Mouse (Mus musculus): ENCODE data around the gene Pm20d1. TPM values are rescaled to one million over a fixed set of nuclear protein-coding genes. Genes with fewer than 3 reads are reported as not detected.

The Pm20d1 gene
- polyA plus RNA-seq (2014; fragmentation: Nextera tagmentation; extraction: Ambion mirVana), result 0.82 and 1.5 TPM in 2 replicates

DNA sequence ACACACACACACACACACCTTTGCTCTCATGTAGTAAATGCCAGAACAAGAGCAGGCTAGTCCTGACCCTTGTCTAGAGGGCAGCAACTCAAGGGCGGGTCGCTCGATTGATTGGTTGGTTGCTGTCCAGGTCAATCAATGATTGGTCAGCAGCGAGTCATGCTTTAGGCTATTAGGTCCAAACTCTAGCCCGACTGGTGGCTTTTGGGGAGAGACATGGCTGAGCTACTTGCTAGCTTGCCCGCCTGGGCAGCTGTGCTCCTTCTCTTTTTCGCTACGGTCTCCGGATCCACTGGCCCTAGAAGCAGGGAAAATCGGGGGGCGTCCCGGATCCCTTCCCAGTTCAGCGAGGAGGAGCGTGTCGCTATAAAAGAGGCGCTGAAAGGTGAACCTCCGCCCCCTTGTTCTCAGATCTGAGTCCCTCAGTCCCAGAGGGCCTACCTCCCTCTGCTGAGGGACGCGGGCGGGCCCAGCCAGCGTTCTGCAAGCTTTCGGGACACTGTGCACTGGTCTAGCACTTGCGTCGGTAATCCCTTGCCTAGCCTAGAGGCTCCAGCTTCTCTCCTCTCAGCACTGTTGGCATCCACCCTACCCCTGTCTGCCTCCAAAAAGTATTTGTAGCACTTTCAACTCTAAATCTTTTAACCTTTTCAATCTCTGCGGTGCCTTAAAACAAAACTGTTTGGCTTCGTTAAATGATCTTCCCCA lies at the start of gene Pm20d1:
Pm20d1 (plus strand) TSS at position 180 of the 708 bp plus-strand sequence.
- Histone ChIP-seq H3K9ac (ENCODE audit: low read length) (peak within 1 kb of the TSS; percentile 59), H3K27me3 (ENCODE audit: control insufficient read depth, insufficient read depth, low read length) (no peaks in the 10 kb centered on the region), H3K4me2 (peak within 1 kb of the TSS; percentile 47), H3K36me3 (ENCODE audit: control insufficient read depth, insufficient read depth, low read length) (no peaks in the 10 kb centered on the region), H3K27ac (ENCODE audit: low read depth, low read length) (no peak within 1 kb of the TSS), H3K4me3 (ENCODE audit: low read depth, low read length) (peak within 1 kb of the TSS; percentile 27), H3K4me1 (ENCODE audit: control insufficient read depth, insufficient read depth, low read length) (no peaks in the 10 kb centered on the region), H3K9me3 (ENCODE audit: control insufficient read depth, low read length) (no peaks in the 10 kb centered on the region)
- WGBS, result 5% methylated on average over 26 of the region's 26 CpGs
- ATAC-seq (ENCODE audit: low FRiP score) (no peak; the same call in 1 of the 2 replicates), DNase-seq (ENCODE audit: low spot score, missing footprints) (peak; percentile 89)

DNA sequence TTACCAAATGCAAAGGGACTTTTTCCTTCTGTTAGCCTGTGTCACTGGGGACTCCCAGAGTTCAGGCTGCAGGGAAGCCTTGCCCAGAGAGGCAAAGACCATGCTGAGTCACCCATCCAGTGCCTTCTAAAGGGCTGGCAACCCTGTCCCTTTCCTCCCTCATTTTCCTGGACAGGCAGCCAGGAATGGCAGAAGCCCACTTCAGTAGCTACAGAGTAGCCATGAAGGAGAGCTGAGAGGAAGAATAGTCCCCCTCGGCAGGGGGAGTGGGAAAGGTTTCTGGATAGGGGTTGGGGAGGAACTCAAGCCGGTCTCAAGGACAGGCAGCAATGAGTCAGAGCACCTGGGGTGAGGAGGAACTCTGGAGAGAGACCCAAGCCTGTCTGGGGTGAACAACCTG lies 49.4 kb upstream of the Pm20d1 start:
- Histone ChIP-seq H3K9me3 (ENCODE audit: control insufficient read depth, low read length) (no peaks in the 10 kb centered on the region), H3K27me3 (ENCODE audit: control insufficient read depth, insufficient read depth, low read length) (no peaks in the 10 kb centered on the region), H3K9ac (ENCODE audit: low read length) (no peak overlapping the region), H3K4me3 (ENCODE audit: low read depth, low read length) (no peak overlapping the region), H3K4me2 (no peak overlapping the region), H3K27ac (ENCODE audit: low read depth, low read length) (no peak overlapping the region), H3K36me3 (ENCODE audit: control insufficient read depth, insufficient read depth, low read length) (no peaks in the 10 kb centered on the region), H3K4me1 (ENCODE audit: control insufficient read depth, insufficient read depth, low read length) (peaks cover 3% of the 10 kb centered on the region; the same call in 1 of the 2 replicates)
- DNase-seq (ENCODE audit: low spot score, missing footprints) (no peak), ATAC-seq (ENCODE audit: low FRiP score) (no peak)
- 54% methylated on average over 2 of the region's 2 CpGs for WGBS

GRCm38 (mm10) chr1:131748636-131749035 lies 48.5 kb upstream of the Pm20d1 start:
- Histone ChIP-seq H3K27me3 (ENCODE audit: control insufficient read depth, insufficient read depth, low read length) (no peaks in the 10 kb centered on the region), H3K4me2 (no peak overlapping the region), H3K9me3 (ENCODE audit: control insufficient read depth, low read length) (no peaks in the 10 kb centered on the region), H3K27ac (ENCODE audit: low read depth, low read length) (no peak overlapping the region), H3K4me1 (ENCODE audit: control insufficient read depth, insufficient read depth, low read length) (peaks cover 3% of the 10 kb centered on the region; the same call in 1 of the 2 replicates), H3K36me3 (ENCODE audit: control insufficient read depth, insufficient read depth, low read length) (no peaks in the 10 kb centered on the region), H3K4me3 (ENCODE audit: low read depth, low read length) (no peak overlapping the region), H3K9ac (ENCODE audit: low read length) (no peak overlapping the region)
- ATAC-seq (ENCODE audit: low FRiP score) (no peak), DNase-seq (ENCODE audit: low spot score, missing footprints) (no peak)
- 90% methylated on average over 2 of the region's 2 CpGs for WGBS

DNA sequence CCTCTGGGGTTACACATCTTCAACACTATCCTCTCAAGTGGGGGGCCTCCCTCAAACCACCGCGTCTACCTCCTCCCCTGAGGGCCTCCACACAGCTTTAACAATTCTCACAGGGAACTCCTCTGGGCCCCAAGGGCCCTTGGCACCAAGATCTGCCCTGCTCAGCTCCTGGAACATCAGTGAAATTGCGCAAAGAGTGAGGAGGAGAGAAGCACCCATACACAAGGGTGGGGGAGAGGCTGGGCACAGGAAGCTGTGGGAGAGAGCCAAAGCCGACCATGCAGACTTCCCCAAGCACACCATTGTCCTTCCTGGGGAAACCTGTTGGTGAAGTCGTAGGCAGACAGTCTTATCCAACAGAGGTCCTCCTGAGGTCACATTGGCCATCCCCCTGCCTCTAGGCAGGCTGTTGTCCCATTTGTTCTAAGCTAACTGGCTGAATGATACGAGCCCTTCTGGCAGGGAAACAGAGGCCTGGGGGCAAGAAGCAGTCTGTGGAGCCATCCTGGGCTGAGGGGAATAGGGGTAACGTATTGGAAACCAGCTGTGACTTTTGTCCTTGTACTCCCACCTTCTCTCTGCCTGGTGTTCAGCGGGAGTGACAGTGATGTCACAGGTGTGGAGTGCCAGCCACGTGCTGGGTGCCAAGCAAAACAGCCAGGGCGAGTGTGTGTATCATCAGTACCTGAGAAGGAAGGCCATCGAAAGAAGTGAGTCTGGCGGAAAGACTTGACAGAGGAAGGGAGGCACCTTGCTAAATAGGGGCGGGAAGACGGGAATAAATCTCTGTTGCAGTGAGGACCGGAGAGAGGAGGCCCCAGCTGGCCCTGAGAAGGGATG lies 47.3 kb upstream of the Pm20d1 start:
- WGBS, result 78% methylated on average over 15 of the region's 15 CpGs
- Histone ChIP-seq H3K4me2 (no peak overlapping the region), H3K27ac (ENCODE audit: low read depth, low read length) (no peak overlapping the region), H3K9me3 (ENCODE audit: control insufficient read depth, low read length) (no peaks in the 10 kb centered on the region), H3K27me3 (ENCODE audit: control insufficient read depth, insufficient read depth, low read length) (no peaks in the 10 kb centered on the region), H3K4me3 (ENCODE audit: low read depth, low read length) (no peak overlapping the region), H3K4me1 (ENCODE audit: control insufficient read depth, insufficient read depth, low read length) (peaks cover 3% of the 10 kb centered on the region; the same call in 1 of the 2 replicates), H3K36me3 (ENCODE audit: control insufficient read depth, insufficient read depth, low read length) (no peaks in the 10 kb centered on the region), H3K9ac (ENCODE audit: low read length) (no peak overlapping the region)
- ATAC-seq (ENCODE audit: low FRiP score) (no peak), DNase-seq (ENCODE audit: low spot score, missing footprints) (no peak)

DNA sequence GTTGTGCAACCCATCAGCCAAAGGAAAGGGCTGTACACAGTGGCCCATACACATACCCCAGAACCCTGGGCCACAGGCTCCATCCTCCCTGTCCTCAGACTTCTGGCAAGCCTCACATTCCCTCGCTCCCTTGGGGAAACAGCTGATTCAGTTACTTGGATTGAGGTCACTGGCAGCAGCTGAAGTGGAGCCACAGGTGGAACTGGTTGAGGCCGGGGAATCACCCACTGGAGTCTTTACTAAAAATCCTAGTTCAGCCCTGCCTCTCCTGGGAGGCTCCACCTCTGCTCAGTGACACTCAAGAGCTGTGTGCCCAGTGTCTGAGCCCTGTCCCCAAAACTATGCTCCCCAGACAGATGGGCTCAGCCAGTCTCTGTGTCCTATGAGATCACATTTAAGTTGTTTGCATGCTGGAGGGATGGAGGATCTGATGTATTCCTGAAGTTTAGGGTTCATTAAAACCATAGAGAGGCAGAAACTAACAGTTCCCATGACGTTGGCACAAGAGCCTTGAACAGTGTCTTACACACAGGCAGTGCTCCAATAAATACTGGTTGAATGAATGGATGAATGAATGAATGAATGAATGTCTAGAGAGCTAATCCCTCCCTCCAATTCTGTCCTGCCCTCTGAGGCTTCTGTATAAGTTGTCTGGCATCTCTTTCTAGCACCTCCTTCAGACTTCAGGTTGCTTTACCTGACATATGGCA lies 45.8 kb upstream of the Pm20d1 start:
- no peaks in the 10 kb centered on the region for H3K9me3 ChIP-seq (ENCODE audit: control insufficient read depth, low read length)
- WGBS, result 86% methylated on average over 3 of the region's 3 CpGs
- no peak overlapping the region for H3K4me3 ChIP-seq (ENCODE audit: low read depth, low read length)
- no peaks in the 10 kb centered on the region for H3K36me3 ChIP-seq (ENCODE audit: control insufficient read depth, insufficient read depth, low read length)
- no peaks in the 10 kb centered on the region for H3K27me3 ChIP-seq (ENCODE audit: control insufficient read depth, insufficient read depth, low read length)
- no peak for ATAC-seq (ENCODE audit: low FRiP score)
- no peak overlapping the region for H3K9ac ChIP-seq (ENCODE audit: low read length)
- no peak for DNase-seq (ENCODE audit: low spot score, missing footprints)
- peaks cover 3% of the 10 kb centered on the region; the same call in 1 of the 2 replicates for H3K4me1 ChIP-seq (ENCODE audit: control insufficient read depth, insufficient read depth, low read length)
- H3K27ac ChIP-seq (ENCODE audit: low read depth, low read length), result no peak overlapping the region
- no peak overlapping the region for H3K4me2 ChIP-seq

GRCm38 (mm10) chr1:131751891-131752311 lies 45.3 kb upstream of the Pm20d1 start:
- H3K27me3 ChIP-seq (ENCODE audit: control insufficient read depth, insufficient read depth, low read length), result no peaks in the 10 kb centered on the region
- no peak overlapping the region for H3K9ac ChIP-seq (ENCODE audit: low read length)
- no peak overlapping the region for H3K4me2 ChIP-seq
- no peaks in the 10 kb centered on the region for H3K9me3 ChIP-seq (ENCODE audit: control insufficient read depth, low read length)
- H3K4me1 ChIP-seq (ENCODE audit: control insufficient read depth, insufficient read depth, low read length), result peaks cover 3% of the 10 kb centered on the region; the same call in 1 of the 2 replicates
- no peak overlapping the region for H3K4me3 ChIP-seq (ENCODE audit: low read depth, low read length)
- no peak for DNase-seq (ENCODE audit: low spot score, missing footprints)
- H3K36me3 ChIP-seq (ENCODE audit: control insufficient read depth, insufficient read depth, low read length), result no peaks in the 10 kb centered on the region
- ATAC-seq (ENCODE audit: low FRiP score), result no peak
- WGBS, result 83% methylated on average over 10 of the region's 10 CpGs
- no peak overlapping the region for H3K27ac ChIP-seq (ENCODE audit: low read depth, low read length)

- Histone ChIP-seq H3K4me2 (no peak overlapping the region), H3K27ac (ENCODE audit: low read depth, low read length) (no peak overlapping the region), H3K9ac (ENCODE audit: low read length) (no peak overlapping the region), H3K9me3 (ENCODE audit: control insufficient read depth, low read length) (no peaks in the 10 kb centered on the region), H3K4me3 (ENCODE audit: low read depth, low read length) (no peak overlapping the region), H3K4me1 (ENCODE audit: control insufficient read depth, insufficient read depth, low read length) (0 out of 2 replicates have a peak, but pooled peaks cover 3% of the 10 kb centered on the region), H3K27me3 (ENCODE audit: control insufficient read depth, insufficient read depth, low read length) (no peaks in the 10 kb centered on the region), H3K36me3 (ENCODE audit: control insufficient read depth, insufficient read depth, low read length) (no peaks in the 10 kb centered on the region)
- ATAC-seq (ENCODE audit: low FRiP score), result no peak
- WGBS, result 80% methylated on average over 3 of the region's 3 CpGs
- DNase-seq (ENCODE audit: low spot score, missing footprints), result no peak
Measured at GRCm38 (mm10) chr1:131754212-131754829, 42.9 kb upstream of the Pm20d1 start.

DNA sequence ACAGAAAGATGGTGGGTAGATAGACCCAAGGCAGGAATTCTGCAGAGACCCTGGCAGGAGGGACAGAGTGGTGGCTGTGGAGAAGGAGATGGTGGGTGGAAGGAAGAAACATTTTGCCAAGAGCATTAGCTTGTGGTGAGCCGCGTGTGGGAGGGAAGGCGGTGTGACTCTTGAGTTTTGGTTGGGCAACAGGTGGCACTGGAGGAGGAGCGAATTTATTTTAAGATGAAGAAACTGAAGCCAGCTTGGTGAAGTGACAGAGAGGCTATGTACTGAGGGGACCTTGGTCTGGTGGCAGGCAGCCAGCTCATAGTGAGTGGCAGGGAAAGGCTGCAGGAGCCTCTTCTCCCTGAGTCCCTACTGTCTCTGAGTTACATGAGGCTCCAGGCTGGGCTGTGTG lies 42.3 kb upstream of the Pm20d1 start:
- Histone ChIP-seq H3K36me3 (ENCODE audit: control insufficient read depth, insufficient read depth, low read length) (no peaks in the 10 kb centered on the region), H3K27me3 (ENCODE audit: control insufficient read depth, insufficient read depth, low read length) (no peaks in the 10 kb centered on the region), H3K9ac (ENCODE audit: low read length) (no peak overlapping the region), H3K4me1 (ENCODE audit: control insufficient read depth, insufficient read depth, low read length) (0 out of 2 replicates have a peak, but pooled peaks cover 3% of the 10 kb centered on the region), H3K9me3 (ENCODE audit: control insufficient read depth, low read length) (no peaks in the 10 kb centered on the region), H3K4me2 (no peak overlapping the region), H3K4me3 (ENCODE audit: low read depth, low read length) (no peak overlapping the region), H3K27ac (ENCODE audit: low read depth, low read length) (no peak overlapping the region)
- WGBS, result 93% methylated on average over 4 of the region's 4 CpGs
- ATAC-seq (ENCODE audit: low FRiP score) (no peak), DNase-seq (ENCODE audit: low spot score, missing footprints) (no peak)

Measured in midbrain, embryonic 11.5 days (tissue).